Mouse (Mus musculus) layer of hippocampus, postnatal 25 days (tissue): ENCODE results near the gene Abhd18. TPM values are rescaled to one million over a fixed set of nuclear protein-coding genes. Genes with fewer than 3 reads are reported as not detected.
"Not testable (repeated sequence)": the region's sequence is repeated elsewhere in the genome, so short reads cannot be mapped to it uniquely, and the experiment has no call there.

Experiments
- DNase-seq, 2 experiments: peaks; one replicate each; pipeline ENCODE4 v3.0.0; 2022; ENCODE audit warnings: mixed read lengths in 2 of 2, low spot score in 1 of 2; ENCODE audit errors: extremely low spot score in 1 of 2
- total RNA-seq, 2 experiments: library from RNA; stranded (reverse); gene quantifications; 2 replicates each; pipeline ENCODE4 v1.2.3; 2021

Gene Abhd18
- 10 to 100 TPM; 12.2 to 14.6 TPM for total RNA-seq

DNA sequence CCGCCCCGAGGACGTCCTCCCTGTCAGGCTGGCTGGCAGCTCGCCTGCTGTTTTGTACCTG, at the start of gene Abhd18:
Gene Abhd18, plus strand, starts transcription at position 14 of the 61 bp plus-strand sequence.
- not testable (repeated sequence) for DNase-seq

DNA sequence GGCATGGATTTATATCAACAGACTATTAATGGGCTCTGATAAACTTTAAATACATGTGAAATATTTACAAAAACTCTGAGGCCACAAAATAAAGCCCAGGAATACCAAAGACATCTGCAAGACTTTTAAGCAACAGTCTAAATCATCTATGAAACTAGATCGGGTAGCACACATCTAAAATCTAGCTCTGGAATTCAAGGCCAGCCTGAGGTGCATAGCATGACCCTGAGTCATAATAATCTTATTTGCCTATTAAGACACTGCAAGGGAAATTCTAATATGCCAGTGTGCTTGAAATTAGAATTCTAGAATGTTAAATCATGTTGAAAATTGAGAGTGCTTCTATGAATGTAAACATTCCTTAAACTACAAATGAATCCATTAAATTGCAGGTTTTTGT, 48.7 kb upstream of the Abhd18 start:
- no peak for DNase-seq

GRCm38 (mm10) chr3:40798500-40798899, 48.3 kb upstream of the Abhd18 start:
- DNase-seq, result peak in 1 of 2 experiments; percentile 34

- peak; percentile 87 to 97 for DNase-seq
These were observed 47.0 kb upstream of the Abhd18 start, which contains the start of gene Plk4 for GRCm38 (mm10) chr3:40799530-40800372. TSS of gene Plk4 (plus strand) at chr3:40800019.

DNA sequence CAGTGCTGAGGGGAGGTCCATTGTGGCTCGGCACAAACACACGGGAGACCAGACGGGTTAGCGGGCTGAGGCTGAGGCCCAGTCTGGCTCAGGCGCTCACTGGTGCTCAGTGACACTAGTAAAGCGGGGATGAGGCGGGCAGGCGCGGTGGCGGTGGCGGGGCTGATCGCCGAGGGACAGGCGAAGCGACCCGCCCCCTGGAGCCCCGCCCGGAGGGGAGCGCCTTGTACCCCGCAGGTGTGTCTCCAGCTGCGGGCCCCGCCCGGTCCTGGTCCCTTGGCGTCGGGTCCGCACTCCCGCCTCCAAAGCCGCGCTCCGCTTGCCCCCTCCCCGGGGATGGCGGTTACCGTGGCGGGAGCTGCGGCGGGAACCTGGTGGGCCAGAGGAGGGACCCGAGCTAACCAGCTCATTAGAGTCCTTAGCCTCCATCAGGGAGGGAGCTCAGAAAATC, 46.4 kb upstream of the Abhd18 start:
- no peak for DNase-seq

DNA sequence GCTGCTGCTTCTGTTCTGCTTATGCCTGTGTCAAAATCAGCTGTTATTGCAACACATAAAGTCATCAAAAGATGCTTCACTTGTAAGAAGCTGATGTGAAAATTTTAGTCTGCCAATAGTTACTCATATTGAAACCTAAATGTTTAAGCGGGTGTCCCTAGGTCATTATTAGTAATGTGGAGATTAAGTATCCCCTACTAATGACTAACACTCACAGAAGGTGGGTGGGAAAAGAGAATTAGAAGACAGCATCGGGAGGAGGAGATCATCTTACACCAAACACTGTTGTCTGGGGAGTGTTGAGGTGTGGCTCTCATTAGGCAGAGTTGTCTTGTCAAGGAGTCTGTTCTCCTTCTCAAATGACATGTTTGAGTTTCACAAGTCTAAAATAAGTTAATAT, 39.9 kb upstream of the Abhd18 start:
- DNase-seq, result no peak

DNA sequence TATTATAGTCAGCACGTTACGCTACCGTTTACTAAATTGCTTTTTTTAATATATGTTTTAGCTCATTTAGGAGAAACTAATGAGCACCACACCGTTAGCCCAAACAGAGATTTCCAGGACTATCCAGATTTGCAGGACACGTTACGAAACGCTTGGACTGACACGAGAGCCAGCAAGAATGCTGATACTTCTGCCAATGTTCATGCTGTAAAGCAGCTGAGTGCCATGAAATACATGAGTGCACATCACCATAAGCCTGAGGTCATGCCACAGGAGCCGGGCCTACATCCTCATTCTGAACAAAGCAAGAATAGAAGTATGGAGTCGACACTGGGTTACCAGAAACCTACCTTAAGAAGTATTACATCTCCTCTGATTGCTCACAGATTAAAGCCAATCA, 38.1 kb upstream of the Abhd18 start:
- DNase-seq, result no peak

DNA sequence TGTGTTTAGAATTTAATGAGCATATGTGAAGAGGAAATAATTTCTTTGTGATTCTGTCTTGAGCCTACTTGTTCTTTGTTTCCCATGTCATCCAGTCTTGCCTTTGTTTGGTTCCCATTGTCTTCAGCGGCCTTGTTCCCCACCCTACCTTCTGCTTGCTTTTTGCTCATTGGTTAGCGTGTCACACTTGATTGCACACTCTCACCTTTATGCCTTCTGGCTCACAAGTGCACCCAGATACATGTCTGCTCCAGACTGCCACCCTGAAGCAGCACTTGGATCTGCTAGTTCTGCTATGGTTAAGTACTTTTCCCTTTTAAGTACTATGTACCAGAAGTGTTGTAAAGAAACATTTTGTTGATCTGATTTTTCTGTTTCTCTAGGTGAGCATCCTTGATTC, 36.9 kb upstream of the Abhd18 start:
- DNase-seq, result no peak

- no peak for DNase-seq
These were observed 33.5 kb upstream of the Abhd18 start for GRCm38 (mm10) chr3:40813275-40813674.

DNA sequence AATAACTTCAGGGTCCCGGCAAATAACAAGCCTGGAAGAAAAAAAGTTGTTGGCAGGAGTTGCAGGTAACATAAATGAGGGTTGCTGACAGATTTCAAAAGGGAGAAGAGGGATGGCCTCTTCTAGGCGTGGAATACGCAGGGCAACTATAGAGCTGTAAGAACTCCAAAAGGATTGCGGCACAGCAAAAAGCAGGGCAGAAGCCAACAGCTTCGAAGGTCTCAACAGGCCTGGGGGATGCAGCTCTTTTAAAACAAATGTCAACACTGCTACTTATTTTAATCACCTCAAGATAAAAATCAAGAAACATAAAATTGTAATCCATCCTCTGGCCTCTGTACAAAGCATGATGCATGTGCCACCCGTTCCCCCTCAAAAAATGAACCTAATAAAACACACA, 1.2 kb upstream of the Abhd18 start:
- DNase-seq, result not testable (repeated sequence)

DNA sequence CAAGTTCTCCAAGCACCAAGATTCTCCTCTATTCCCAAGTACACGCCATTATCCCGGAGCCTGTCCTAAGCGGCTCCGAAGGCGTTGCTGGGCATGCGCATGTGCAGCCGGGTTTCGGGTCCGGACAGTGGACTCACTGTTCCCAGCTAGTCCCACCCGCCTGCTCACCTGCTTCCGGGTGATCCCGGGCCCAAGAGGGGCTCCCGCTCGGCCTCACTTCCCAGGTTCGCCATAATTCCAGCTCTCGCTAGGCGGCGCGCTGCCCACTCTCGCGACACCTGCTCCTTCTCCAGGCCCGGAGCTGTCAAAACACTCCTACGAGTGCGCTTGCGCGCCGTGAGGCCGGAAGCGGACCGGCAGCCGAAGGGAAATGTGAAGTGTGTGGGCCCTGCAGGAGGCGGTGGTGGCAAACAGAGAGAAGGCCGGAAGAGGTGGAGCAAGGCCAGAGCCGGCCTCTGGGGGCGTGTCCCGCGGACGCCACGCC, 255 bp upstream of the Abhd18 start, which contains the start of gene Mfsd8:
Gene Mfsd8, minus strand, starts transcription at position 414 of the 484 bp plus-strand sequence.
- DNase-seq, result peak; percentile 77 to 86

- DNase-seq, result peak; percentile 36 to 39
These were observed 248 bp downstream of the Abhd18 start for GRCm38 (mm10) chr3:40847018-40847417.

DNA sequence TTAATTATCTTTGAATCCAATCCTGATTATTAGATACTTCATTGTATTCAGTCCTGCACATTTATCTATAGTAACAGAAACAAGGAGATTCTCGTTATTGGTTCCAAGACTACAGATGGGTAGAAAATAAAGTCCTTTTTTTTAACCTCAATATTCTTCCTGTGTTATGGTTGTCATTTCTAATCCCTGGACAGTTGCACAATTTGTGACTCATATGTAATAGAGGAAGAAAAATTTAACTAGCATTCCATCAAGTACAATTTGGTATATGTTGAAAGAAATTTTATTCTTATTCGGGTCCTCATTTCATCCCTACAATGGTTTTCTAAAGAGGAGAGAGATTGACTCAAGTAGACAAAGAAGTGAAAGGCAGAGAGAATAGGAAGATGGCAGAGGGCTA, 1.2 kb downstream of the Abhd18 start:
- DNase-seq, result not testable (repeated sequence)

- DNase-seq, result not testable (repeated sequence)
These were observed 6.5 kb downstream of the Abhd18 start for GRCm38 (mm10) chr3:40853123-40853738.

GRCm38 (mm10) chr3:40893816-40894258, 47.1 kb downstream of the Abhd18 start:
- DNase-seq, result peak; percentile 88 to 90

GRCm38 (mm10) chr3:40894336-40894735, 47.6 kb downstream of the Abhd18 start:
- peak in 1 of 2 experiments; percentile 16 for DNase-seq

DNA sequence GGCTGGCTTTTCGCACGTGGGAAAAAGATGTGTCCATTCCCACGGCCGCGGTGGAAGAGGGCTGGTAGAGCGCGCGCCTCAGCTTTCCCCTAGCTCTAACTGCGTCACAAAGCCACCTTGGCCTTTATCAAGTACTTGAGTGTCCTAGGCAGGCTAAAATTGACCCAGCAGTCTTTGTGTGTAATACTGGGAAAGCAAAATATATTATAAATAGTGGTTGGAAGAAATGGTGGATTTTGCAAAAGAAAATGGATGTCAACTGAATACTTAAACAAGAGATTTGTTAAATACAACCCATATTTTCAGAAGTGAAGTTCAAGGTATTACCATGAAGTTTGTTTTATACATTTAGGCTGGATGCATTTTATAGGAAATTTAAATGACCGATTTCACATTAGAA, 55.7 kb downstream of the Abhd18 start, which contains the start of gene 1700034I23Rik:
Gene 1700034I23Rik, minus strand, starts transcription at position 101 of the 400 bp plus-strand sequence.
- DNase-seq, result not testable (repeated sequence)

DNA sequence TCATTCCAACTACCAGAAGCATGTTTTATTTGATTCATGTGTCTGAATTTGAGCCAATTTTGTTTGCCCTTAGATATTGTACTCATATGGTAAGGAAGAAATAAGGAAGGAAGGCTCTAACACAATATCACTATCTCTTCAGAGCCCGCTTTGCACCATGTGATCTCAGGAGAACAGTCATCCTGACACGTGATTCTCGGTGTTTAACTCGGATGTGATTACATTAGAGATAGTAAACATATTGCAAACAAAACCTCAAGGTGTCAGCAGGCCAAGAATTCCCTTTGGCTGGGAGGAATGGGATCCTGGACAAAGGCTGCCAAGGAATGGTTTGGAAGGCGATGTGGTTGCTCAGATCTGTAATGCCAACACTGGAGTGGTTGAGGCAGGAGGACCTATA, 91.4 kb downstream of the Abhd18 start:
- DNase-seq, result no peak

- no peak for DNase-seq
These were observed 91.8 kb downstream of the Abhd18 start for GRCm38 (mm10) chr3:40938592-40938991.

GRCm38 (mm10) chr3:40939019-40939418, 92.2 kb downstream of the Abhd18 start:
- DNase-seq, result no peak

DNA sequence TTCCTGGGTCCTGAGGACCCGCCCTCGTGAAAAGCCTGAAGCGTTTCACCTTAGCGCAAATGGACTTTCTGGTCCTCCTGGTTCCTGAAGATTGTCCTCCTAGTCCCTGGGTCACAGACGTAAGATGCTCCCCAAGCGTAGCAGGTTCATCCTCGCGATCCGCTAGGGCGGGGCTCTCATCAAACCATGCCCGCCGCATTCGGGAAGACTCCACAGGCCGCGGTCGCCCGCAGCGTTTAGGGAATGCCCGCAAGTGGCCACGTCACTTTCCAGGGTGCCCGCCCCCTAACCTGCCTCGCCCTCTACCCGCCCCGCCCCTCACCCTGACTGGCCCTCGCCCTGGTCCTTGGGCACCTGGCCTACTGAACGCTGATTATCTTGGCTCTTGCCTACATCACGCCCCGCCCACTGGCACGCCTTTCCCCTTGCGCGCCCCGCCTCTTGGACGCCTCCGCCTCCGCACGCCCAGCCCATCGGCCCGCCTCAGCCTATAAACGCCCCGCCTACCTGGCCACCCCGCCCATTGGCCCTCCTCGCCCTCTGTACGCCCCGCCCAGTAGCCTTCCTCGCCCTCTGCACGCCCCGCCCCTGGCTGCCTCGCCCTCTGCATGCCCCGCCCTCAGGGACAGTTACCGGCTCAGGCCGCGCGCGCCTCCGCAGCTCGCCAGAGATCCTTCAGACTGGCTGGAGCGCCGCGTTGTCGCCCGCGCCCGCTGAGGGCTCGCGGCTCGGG, 102.6 kb downstream of the Abhd18 start, which contains the start of gene Larp1b:
Gene Larp1b, plus strand, starts transcription at position 659 of the 733 bp plus-strand sequence.
- peak; percentile 94 to 96 for DNase-seq
